Mouse (Mus musculus): ENCODE data around the gene Fip1l1. TPM values are rescaled to one million over a fixed set of nuclear protein-coding genes. Genes with fewer than 3 reads are reported as not detected.

Fip1l1 gene
- total and polyA plus RNA-seq, 3 experiments: 72.0 to 171 (median 83.1) TPM

DNA sequence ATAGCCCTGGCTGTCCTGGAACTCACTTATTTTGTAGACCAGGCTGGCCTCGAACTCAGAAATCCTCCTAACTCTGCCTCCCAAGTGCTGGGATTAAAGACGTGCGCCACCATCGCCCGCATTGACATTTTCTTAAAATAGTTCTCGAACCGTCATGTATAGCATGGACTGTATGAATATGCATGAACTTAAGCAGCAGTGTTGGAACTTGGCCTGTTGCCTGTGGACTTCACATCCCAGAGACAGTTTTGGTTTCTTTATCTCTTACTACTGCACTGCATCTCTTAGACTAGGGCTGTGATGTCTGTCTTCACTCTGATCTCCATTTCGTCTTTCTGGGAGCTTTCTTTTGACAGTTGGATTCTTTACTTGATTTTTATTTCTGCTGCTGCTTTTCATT, 14.3 kb downstream of the Fip1l1 start:
- Histone ChIP-seq H3K4me2 (ENCODE audit: insufficient read depth, low read depth, poor library complexity, severe bottlenecking) (no peak overlapping the region), H3K79me2 (replicated peaks; ENCODE audit: control insufficient read depth, extremely low read depth, insufficient read depth, poor library complexity, severe bottlenecking) (peaks cover 34% of the 10 kb centered on the region), H3K27me3 (replicated peaks) (no peaks in the 10 kb centered on the region), H3K36me3 (replicated peaks in 1 of 2; ENCODE audit: control insufficient read depth in 1 of 2, insufficient read depth in 1 of 2, low read length in 1 of 2) (peaks cover 51 to 84% of the 10 kb centered on the region in 2 experiments), H3K4me3 (replicated peaks in 1 of 3; ENCODE audit: low read depth in 2 of 3, low read length in 2 of 3, poor library complexity in 1 of 3) (no peak overlapping the region), H3K4me1 (ENCODE audit: control insufficient read depth in 1 of 2, insufficient read depth in 2 of 2) (peaks cover 0 to 4% of the 10 kb centered on the region in 2 experiments; a peak in 1 of 4 replicates), H3K27ac (ENCODE audit: insufficient read depth, low read depth) (no peak overlapping the region), H3K9ac (ENCODE audit: insufficient read depth, low read depth) (no peak overlapping the region), H3K9me3 (replicated peaks; ENCODE audit: low read length) (no peaks in the 10 kb centered on the region)
- TF ChIP-seq CHD1 (IDR thresholded peaks at IDR 0.05; ENCODE audit: low read depth, low read length): no peak
- TF ChIP-seq EP300 (IDR thresholded peaks at IDR 0.05; ENCODE audit: low read length): no peak
- TF ChIP-seq MXI1 (IDR thresholded peaks at IDR 0.05; ENCODE audit: low read depth, low read length): no peak
- no peak for TF ChIP-seq POLR2AphosphoS2 (IDR thresholded peaks at IDR 0.05; ENCODE audit: low read depth, low read length)
- no peak for TF ChIP-seq USF1 (IDR thresholded peaks at IDR 0.05; ENCODE audit: low read depth, low read length)
- TF ChIP-seq MAZ (IDR thresholded peaks at IDR 0.05; ENCODE audit: low read depth, low read length): no peak
- TF ChIP-seq ELF1 (IDR thresholded peaks at IDR 0.05; ENCODE audit: low read depth, low read length): no peak
- TF ChIP-seq RAD21 (IDR thresholded peaks at IDR 0.05; ENCODE audit: low read depth, low read length): no peak
- no peak for TF ChIP-seq KAT2A (IDR thresholded peaks at IDR 0.05; ENCODE audit: insufficient replicate concordance, low read length)
- TF ChIP-seq PAX5 (IDR thresholded peaks at IDR 0.05; ENCODE audit: low read length): no peak
- no peak for TF ChIP-seq MAFK (IDR thresholded peaks at IDR 0.05; ENCODE audit: insufficient replicate concordance, low read length)
- TF ChIP-seq TBP (conservative IDR thresholded peaks at IDR 0.05; ENCODE audit: low read depth, low read length): no peak
- TF ChIP-seq RCOR1 (conservative IDR thresholded peaks at IDR 0.05; ENCODE audit: low read depth, low read length): no peak
- no peak for TF ChIP-seq MAX (IDR thresholded peaks at IDR 0.05; ENCODE audit: low read length)
- TF ChIP-seq NELFE (IDR thresholded peaks at IDR 0.05; ENCODE audit: low read depth, low read length): no peak
- no peak for TF ChIP-seq NRF1 (IDR thresholded peaks at IDR 0.05; ENCODE audit: low read depth, low read length)
- no peak for TF ChIP-seq ZC3H11A (IDR thresholded peaks at IDR 0.05; ENCODE audit: low read depth, low read length)
- dilution Hi-C loops (cut with MboI; ENCODE audit: extremely low pct_ligation_motif_present, extremely low pct_unique_long_range_greater_than_20kb, low sequenced_read_pairs): no loop called here
- in situ Hi-C loops (cut with MboI; ENCODE audit: low pct_ligation_motif_present, low pct_unique_long_range_greater_than_20kb, low sequenced_read_pairs): no loop called here
- DNase-seq (ENCODE audit: extremely low read depth): no peak

DNA sequence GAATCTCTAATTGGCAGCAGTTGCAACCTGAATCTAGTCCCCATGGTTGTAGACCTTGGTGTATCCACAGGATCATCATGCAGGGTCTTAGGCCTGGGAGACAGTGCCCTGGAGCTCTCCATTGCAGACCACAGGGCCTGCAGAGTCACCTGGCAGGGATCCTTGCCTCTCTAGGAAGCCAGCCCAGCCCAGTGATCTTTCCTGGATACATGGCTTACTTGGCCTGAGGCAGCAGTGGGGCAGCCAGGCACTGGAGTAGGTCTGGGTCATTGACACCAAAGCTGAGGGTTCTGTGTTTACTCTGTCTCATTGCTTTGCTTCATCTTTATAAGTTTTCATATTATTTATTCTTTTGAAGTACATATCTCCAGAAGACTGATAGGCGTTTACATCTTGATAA, 25.9 kb downstream of the Fip1l1 start:
- Histone ChIP-seq H3K4me2 (ENCODE audit: insufficient read depth, low read depth, poor library complexity, severe bottlenecking) (no peak overlapping the region), H3K27me3 (replicated peaks) (no peaks in the 10 kb centered on the region), H3K79me2 (replicated peaks; ENCODE audit: control insufficient read depth, extremely low read depth, insufficient read depth, poor library complexity, severe bottlenecking) (peaks cover 6% of the 10 kb centered on the region; the same call in 1 of the 2 replicates), H3K36me3 (replicated peaks in 1 of 2; ENCODE audit: control insufficient read depth in 1 of 2, insufficient read depth in 1 of 2, low read length in 1 of 2) (peaks cover 42 to 86% of the 10 kb centered on the region in 2 experiments), H3K27ac (ENCODE audit: insufficient read depth, low read depth) (no peak overlapping the region), H3K9me3 (replicated peaks; ENCODE audit: low read length) (no peaks in the 10 kb centered on the region), H3K4me1 (ENCODE audit: control insufficient read depth in 1 of 2, insufficient read depth in 2 of 2) (no peaks in the 10 kb centered on the region), H3K4me3 (replicated peaks in 1 of 3; ENCODE audit: low read depth in 2 of 3, low read length in 2 of 3, poor library complexity in 1 of 3) (no peak overlapping the region), H3K9ac (ENCODE audit: insufficient read depth, low read depth) (no peak overlapping the region)
- in situ Hi-C loops (cut with MboI; ENCODE audit: low pct_ligation_motif_present, low pct_unique_long_range_greater_than_20kb, low sequenced_read_pairs): no loop called here
- DNase-seq (ENCODE audit: extremely low read depth): no peak
- dilution Hi-C loops (cut with MboI; ENCODE audit: extremely low pct_ligation_motif_present, extremely low pct_unique_long_range_greater_than_20kb, low sequenced_read_pairs): no loop called here
- TF ChIP-seq IRF4 (IDR thresholded peaks at IDR 0.05; ENCODE audit: low read depth, low read length) (no peak), GABPA (IDR thresholded peaks at IDR 0.05; ENCODE audit: insufficient replicate concordance, low read depth, low read length) (no peak), ZNF384 (IDR thresholded peaks at IDR 0.05; ENCODE audit: low read depth, low read length) (no peak), MAX (IDR thresholded peaks at IDR 0.05; ENCODE audit: low read length) (no peak)
